Mouse (Mus musculus): ENCODE measurements around the gene Npepps.
A peak's percentile ranks its signal among the peaks of the same experiment; 100 is the strongest.
"Not testable (repeated sequence)": the region's sequence is repeated elsewhere in the genome, so short reads cannot be mapped to it uniquely, and the experiment has no call there.

The Npepps gene

DNA sequence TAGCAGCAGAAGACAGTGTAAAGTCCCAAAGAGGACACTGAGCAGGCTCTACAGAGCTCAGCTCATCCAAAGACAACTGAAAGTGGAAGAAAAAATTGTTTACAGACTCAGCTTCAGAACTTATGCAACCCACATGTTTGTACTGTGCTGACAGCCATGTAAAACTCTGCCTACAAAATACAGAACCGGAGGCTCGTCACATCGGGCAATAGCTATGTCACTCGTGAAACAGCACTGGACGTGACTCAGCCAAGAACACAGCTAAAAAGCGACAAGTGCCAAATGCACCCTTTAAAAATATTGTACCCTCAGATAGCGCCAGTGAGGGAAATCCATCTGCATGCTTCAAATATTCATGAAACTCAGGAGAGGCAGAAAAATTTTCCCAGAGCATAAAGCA lies 39.1 kb downstream of the Npepps start:
- no peak for DNase-seq (ENCODE audit: extremely low read depth, low read depth)

DNA sequence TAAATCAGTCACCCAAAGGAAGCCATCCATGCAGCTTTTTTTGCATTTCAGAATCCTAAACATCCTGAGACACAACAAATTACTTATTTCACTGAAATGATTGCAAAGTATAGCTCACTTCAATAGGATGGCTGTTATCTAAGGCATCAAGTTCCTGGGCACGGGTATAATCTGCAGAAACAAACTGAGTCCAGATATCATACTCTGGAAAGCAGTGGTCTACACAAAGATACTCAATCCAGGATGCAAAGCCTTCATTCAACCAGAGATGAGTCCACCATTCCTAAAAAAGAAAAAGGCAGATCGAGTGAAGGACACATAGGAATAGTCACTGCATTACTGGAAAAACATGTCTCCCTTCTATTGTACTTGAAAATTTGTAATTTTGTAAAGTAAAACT lies 42.5 kb downstream of the Npepps start:
- no peak for DNase-seq (ENCODE audit: extremely low read depth, low read depth)

DNA sequence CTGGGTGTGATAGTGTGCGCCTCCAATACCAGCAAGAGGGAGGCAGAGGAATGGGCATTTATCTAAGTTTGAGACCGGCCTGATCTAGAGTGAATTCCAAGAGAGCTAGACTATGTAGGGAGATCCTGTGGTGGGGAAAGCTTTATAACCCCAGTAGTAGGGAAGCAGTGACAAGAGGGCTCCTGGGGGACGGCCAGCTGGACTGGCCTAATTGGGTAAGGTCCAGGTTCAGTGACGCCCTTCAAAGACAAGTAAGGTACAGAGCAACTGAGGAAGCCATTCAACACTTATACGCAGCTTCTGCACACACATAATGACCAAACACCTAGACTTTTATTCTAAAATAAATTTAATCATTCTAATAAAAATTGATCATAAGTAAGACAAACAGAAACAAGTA lies 48.0 kb downstream of the Npepps start:
- DNase-seq (ENCODE audit: extremely low read depth, low read depth), result no peak

DNA sequence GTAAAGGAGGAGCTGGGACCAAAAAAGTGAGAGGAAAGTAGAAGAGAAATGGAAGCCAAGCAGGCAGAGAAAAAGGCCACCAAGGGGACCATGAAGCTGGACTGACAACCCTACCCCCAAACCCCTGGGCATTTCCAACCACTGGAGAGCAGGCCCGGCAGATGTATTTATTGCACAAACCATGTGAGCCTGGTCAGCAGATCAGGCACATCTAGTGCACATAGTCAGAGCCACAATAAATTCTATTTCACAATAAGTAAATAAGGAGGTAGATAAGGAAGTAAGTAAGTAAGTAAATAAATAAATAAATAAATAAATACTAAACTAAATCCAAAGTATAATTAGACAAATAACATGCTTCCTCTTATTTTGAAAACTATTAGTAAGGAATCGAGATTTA lies 51.0 kb downstream of the Npepps start:
- DNase-seq (ENCODE audit: extremely low read depth, low read depth), result no peak

DNA sequence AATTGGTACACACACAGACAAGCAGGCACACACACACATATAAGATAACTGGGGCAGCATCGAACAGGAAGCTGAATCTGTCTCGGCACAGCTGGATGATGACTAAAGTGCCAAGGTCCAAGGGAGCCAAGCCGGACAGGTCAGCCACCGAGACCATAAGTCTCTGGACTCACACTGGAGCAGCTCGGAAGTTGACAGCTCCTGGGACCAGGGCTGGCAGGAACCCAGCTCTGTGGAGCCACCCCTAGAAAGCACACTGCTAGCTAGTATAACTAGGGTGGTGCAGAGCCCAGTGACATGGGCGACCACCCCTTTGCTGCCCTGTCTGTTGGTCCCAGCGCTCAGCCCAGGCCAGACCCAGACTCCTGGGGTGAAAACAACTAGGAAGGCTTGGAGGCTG lies 51.5 kb downstream of the Npepps start:
- no peak for DNase-seq (ENCODE audit: extremely low read depth, low read depth)

DNA sequence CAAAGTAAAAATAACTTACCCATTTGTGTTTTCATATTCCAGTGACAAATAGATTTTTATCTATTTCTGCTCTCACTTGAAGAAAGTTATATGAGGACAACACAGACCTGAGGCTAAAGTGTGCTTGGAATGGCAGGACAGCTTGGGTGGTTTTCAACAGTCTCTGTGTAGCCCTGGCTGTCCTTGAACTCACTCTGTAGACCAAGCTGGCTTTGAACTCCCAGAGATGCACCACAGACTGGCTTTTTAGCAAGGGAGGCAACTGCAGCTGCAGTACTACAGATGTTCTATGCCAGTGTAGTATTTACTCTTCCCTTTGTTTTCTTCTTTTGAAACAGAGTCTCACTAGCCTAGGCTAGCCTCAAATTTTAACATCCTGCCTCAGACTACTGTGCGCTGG lies 54.3 kb downstream of the Npepps start:
- no peak for DNase-seq (ENCODE audit: extremely low read depth, low read depth)

DNA sequence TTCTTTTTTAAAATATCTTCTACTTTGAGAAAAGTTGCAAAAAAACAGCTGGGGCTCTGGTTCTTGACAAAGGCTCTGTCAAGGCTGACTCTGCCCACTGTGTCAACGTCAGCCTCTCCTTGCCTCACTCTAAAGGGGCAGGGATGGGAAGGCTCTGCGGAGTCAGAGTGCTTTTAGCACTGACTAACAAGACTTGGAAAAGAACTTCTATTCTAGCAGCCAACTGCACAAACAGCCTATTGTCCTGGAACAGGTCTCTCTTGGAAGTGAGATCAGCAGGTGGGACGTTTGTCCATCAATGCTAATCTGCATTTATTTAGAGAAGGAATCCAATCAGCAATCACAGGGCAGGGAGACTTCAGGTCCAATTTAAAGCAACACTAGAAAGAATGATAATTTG lies 57.0 kb downstream of the Npepps start:
- DNase-seq (ENCODE audit: extremely low read depth, low read depth), result no peak

DNA sequence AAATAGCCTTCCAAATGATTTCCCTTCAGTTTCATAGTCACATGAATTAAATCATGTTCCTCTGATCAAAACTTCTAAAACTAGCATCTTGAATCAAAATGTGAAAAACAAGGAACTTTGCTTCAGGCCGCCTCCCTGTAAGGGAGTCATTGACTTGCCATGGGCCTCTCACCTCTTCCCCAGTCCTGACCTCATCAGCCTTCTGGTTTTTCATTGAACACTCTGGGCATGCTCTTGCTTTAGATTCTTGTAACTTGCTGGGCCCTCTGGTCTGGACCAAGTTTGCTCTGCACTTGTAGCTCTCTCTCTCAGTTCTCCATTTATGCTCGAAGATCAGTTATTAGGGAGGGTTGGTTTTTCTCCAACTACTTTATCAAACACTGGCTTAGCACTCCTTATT lies 58.8 kb downstream of the Npepps start:
- DNase-seq (ENCODE audit: extremely low read depth, low read depth), result no peak

DNA sequence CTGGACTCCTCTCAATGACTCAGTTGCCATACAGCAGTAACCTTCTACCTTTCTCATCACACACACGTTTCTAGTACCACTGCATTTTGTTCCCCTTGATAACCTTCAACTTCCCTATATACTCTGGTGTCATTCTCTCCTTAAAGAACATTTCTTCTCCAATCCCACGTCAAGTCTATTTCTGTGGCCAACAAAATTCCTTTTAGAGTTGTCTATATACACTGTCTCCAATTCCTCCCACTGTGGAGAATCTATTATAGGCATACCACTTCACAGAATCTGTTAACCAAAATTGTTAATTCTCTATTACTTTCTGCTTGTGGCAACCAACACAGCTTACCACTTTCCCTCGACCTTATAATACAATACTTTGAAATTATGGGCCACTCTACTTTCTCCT lies 60.2 kb downstream of the Npepps start:
- no peak for DNase-seq (ENCODE audit: extremely low read depth, low read depth)

DNA sequence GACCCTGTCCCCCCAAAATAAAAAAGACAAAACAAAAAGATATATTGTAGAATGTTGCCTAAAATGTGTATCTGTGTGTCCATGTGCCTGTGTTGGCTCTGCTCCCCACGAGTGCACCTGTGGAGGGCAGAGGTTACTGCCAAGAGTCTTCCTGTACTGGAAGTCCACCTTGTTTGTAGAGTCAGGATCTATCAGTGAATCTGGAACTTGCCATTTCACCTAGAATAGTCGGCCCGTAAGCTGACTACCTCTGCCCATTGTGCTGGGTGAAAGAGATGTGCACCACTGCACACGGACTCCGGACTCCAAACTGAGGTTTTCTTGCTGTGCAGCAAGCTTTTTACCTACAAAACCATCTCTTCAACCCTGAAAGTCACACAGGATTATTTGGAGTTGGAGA lies 66.0 kb downstream of the Npepps start:
- no peak for DNase-seq (ENCODE audit: extremely low read depth, low read depth)

DNA sequence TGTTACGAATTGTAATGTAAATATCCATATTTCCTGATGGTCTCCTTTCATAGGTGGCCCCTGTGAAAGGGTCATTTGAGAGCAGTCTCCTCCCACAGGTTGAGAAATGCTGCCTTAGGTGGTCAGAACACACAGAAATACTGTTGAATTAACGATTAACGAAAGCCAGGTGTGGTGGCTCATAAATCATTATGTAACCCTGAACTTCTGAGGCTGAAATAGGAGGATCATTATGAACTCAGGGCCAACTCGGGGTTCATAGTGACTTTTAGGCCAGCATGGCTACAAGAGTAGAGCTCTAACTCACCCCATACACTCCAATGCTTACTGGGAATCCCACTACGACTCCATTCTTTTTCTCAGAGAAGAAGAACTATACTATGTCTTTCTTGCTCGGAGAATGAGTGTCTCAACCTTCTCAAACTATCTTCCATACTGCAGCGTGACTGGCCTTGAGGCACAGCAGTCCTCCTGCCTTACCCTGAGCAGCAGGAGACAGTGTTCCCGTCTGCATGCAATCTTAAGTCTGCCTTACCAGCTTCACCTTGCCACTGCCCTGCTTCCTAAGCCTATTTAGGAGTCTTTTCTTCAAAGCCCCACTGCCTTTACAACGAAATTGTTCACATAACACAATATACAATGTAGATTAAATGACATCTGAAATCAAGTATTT lies 69.6 kb downstream of the Npepps start:
- no peak for DNase-seq (ENCODE audit: extremely low read depth, low read depth)

DNA sequence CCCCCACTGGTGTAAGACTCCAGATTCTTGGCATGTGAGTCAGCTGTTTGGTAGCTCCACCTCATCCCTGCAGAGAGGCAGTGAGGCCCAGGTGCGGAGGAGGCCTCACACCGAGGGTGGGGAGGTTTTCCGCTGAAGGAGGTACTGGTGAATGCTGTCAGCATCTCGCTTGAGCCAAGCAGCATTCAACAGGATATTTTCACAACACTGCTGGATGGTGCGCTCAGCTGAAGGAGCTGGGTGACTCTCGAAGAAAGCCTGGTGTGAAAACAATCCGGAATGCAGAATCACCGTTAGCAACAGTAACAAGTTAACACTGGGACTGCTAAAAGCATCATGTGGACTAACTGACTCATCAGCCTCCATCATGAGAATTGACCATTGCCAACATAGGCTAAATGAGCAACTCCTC lies 73.4 kb downstream of the Npepps start:
- no peak for DNase-seq (ENCODE audit: extremely low read depth, low read depth)

DNA sequence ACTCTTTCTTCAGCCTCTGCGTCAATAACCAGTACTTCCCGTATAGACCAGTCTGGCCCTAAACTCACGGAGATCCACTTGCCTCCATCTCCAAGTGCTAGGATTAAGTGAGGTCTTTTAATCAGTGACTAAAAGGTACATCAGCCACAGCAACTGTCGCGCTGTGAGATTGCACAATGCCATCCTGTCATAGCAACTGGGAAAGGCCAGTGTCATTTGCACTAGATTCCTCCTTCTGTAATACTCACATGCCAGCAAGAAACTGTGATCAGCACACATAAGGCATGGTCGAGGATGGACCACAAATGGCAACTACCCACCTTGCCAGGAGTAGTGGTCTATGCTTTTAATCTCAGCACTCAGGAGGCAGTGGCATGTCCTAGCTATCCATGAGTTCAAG lies 80.9 kb downstream of the Npepps start:
- no peak for DNase-seq (ENCODE audit: extremely low read depth, low read depth)

DNA sequence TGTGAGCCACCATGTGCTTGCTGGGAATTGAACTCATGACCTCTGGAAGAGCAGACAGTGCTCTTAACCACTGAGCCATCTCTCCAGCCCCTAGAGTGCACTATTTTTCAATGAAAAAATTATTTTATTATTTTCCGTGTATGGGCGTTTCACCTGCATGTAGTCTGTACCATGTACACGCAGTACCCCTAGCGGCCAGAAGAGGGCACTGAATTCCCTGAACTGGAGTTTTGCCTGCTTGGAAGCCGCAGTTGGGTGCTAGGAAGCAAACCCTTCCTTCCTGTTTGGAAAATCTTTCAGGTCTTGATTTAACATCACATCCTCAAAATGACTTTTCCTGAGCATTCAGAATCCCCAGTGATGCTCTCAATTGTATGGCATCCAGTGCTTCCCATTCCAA lies 81.8 kb downstream of the Npepps start:
- DNase-seq (ENCODE audit: extremely low read depth, low read depth), result no peak

DNA sequence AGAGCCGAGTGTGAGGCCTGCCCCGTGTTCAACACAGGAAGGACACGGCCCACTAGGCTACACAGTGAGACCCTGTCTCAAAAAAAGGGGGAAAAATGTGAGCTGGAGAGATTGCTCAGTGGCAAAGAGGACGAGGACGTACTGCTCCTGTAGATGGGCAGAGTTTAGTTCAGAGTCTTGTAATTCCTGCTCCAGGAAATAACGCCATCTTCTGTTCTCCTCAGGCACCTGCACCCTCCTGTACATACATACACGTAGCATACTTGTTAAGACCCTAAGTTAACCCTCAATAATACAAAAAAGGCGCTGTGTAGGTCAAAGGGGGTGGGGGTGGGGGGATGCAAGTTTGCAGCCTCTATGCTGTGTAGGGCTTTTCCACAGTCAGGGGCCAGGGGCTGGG lies 83.4 kb downstream of the Npepps start:
- no peak for DNase-seq (ENCODE audit: extremely low read depth, low read depth)

DNA sequence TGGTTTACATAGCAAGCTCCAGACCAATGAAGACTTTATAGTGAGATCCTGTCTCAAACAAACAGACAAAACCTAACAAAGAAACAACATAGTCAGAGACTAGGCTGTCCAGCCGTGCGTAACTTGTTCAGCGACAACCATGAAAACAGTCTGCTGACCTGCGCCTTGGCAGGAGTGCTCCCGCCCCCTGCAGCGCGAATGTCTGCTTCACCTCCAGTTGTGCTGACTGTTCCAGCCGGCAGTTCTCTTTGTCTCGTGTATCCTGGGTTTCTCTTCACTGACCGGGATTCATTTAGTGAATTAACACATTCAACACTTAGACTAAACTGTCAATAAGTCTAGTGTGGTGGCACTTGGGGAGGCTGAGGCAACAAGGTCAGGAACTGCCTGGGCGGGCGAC lies 83.9 kb downstream of the Npepps start:
- DNase-seq (ENCODE audit: extremely low read depth, low read depth), result no peak

DNA sequence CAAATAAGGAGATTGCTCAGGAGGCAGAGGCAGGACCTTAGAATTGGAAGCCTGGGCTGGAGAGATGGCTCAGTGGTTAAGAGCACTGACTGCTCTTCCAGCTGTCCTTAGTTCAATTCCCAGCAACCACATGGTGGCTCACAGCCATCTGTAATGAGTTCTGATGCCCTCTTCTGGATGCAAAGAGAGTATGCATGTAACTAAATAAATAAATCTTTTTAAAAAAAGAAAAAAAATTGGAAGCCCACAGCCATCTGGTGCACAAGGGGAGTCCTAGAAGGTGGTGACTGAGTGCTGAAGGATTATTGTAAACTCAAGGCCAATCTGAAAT lies 87.9 kb downstream of the Npepps start:
- DNase-seq (ENCODE audit: extremely low read depth, low read depth), result no peak

DNA sequence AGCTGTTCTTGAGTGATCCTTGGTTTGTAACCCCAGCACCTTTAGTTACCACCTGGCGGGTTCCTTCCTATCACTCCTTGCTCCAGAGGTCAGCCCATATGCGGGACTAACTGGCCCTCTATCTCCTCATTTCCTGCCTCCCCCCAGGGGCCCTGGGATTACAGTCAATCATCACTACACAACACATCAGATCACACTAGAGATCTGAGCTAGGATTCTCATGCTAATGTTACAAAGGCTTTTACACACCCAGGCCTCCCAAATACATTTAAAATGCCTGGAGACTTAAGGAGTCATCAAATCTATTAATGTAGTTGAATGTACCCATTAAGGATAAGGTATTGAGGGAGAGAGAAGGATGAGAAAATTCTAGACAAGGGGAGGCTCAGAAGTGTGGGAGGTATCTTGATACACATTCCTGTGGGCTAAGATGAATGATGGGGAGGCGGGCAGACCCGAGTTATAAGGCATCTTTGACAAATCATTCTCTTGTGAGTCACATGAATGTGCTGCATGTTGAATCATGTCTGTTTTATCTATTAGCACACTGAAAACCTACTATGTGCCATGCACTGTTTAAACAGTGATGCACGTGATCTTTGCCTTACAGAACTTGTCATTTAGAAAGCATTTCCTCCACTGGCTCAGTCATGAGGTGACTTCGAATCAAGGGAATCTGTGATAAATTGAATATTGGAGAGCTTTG lies 88.4 kb downstream of the Npepps start:
- DNase-seq (ENCODE audit: extremely low read depth, low read depth), result no peak

DNA sequence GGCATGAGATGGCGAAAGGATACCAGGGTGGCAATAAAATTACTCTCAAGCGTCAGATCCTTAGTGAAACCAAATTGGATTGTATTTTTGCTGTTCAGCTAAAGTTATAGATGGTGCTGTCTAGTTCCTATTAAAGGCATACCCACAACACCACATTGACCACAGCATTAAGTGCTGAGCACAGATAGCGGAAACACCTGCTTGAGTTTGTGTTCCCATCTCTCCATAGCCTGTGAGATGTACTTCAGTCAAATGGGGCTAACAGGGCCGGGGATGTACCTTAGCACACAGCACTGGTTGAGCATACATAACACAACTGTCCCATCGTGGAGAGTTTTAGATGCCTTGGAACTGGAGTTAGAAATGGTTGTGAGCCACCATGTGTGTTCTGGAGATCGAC lies 89.4 kb downstream of the Npepps start:
- DNase-seq (ENCODE audit: extremely low read depth, low read depth), result no peak

DNA sequence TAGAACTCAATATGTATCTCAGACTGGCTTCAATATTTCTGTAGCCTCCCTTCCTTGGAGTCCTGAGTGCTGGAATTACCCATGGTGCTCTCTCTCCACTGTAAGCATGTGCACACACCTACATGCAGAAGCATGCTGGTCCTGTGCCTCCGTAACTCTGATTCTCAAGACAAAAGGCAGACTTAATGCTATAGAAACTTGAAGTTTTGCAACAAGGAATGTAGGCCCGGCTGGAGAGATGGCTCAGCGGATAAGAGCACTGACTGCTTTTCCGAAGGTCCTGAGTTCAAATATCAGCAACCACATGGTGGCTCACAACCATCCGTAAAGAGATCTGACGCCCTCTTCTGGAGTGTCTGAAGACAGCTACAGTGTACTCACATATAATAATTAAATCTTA lies 90.8 kb downstream of the Npepps start:
- not testable (repeated sequence) for DNase-seq (ENCODE audit: extremely low read depth, low read depth)

DNA sequence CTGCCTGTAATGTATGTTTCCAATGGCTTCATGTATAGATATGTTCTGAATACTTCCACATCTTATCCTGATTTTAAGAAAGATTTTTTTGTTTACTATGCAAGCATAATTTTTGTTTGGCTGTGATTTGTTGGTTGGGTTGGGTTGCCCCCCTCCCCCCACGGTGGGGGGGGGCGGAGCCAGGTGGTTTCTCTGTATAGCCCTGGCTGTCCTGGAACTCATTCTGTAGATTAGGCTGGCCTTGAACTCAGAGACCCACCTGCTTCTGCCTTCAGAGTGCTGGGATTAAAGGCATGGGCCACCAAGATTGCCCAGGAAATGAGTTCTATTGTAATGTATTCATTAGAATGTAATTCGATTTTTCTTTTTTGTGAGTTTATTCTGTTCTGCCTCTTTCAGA lies 91.2 kb downstream of the Npepps start:
- no peak for DNase-seq (ENCODE audit: extremely low read depth, low read depth)

DNA sequence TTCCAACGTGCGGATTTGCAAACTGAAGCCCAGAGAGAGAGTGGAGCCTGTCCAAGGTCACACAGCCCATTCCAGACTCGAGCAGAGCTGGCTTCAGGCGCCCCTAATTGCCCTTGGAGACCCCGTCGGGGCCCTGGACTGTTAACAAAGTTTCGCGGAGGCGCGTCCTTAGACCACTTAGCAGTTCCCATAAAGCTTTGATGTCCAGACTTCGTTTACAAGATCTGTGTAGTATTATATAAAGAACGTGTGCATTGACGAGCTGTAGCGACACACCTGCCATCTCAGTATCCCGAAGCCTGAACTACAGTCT lies 91.8 kb downstream of the Npepps start:
- DNase-seq (ENCODE audit: extremely low read depth, low read depth), result no peak

DNA sequence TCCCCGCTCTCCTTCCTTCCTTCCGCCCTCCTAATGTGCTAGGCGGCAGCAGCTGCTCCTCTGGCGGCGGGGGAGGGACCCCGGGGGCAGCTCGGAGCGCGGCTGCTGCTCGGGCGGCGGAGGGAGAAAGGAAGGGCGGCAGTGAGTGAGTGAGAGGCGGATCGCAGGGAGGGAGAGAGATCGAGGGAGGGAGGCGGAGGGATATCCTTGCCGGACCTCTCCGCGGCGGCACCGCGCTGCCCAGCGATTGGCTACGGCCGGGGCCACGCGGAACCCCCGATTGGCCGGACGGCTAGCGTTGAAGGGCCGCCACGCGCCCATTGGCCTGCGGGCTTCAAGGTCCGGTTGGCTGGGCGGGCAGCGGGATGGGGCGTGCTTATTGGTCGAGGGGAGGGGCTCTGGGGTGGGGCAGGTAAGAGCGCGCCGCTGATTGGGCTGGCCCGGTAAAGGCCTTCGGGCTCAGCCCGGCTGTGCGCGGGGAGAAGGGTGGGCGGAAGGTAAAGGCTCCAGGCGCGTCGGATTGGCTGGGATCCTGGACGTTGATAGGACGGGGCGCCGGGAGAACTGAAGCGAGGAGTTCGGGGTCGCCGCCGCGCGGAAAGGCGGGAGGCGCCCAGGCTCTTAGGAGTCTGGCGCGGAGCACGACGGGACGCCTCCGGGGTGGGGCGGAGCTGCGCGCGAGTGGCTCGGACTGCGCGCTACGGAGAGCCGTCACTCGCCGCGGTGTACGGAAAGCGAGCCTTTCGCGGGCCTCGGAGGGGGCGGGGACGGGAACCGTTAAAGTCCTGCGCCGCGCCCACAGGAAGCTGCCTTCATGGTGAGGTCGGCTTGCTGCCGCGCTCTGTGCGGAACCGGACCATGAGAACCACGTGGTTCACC lies 92.4 kb downstream of the Npepps start, which contains the start of gene Kpnb1:
Gene Kpnb1 (minus strand): TSS at position 118 of the 879 bp plus-strand sequence.
- peak; percentile 95 for DNase-seq (ENCODE audit: extremely low read depth, low read depth)
